Mouse (Mus musculus): ENCODE results near the gene Slc25a18.

DNA sequence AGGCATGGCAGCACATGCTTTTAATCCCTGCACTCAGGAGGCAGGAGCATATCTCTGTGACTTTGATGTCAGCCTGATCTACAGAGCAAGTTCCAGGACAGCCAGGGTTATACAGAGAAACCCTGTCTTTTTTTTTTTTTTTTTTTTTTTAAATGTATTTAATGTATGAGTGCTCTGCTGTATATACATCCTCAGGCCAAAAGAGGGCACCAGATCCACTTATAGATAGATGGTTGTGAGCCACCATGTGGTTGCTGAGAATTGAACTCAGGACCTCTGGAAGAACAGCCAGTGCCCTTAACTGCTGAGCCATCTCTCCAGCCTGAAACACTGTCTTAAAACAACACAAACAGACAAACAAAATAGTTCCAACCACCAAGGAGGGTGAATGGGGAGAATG lies 15.5 kb downstream of the Slc25a18 start:
- TF ChIP-seq TAL1 (IDR thresholded peaks at IDR 0.05; ENCODE audit: low read length) (no peak), GATA1 (IDR thresholded peaks at IDR 0.05; ENCODE audit: low read length) (no peak)

All from erythroblast, embryonic 14.5 days (primary cell).